Mouse (Mus musculus): ENCODE measurements around the gene Igsf21.

The Igsf21 gene

DNA sequence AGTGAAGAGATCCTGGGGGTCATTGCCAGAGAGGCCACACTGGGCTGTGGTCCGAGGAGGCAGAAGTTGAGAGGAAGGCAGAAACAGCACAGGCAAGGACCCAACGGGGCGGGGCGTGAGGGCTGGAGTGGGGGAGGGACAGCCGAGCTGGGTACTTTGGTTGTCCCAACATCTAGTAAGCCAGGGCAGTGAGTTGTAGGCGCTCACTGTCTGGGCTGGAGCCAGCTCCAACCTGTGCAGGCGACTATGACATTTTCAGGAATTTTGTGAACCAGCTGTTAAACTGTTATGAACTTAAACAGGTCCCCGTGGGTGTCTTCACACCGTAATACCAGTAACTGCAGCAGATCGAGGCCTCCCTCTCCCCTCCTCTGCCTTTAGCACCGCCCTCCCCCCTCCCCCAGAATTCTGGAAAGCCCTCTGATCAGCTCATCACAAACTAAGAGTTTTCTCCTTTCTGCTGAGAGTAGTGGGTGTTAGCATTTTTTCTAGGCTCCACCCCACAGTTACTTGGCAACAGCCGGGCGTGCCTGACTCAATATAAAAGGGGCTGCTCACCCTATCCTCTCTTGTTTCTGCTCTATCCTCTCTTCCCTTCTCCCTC lies 208.7 kb downstream of the Igsf21 start:
- peak; percentile 92 for DNase-seq

DNA sequence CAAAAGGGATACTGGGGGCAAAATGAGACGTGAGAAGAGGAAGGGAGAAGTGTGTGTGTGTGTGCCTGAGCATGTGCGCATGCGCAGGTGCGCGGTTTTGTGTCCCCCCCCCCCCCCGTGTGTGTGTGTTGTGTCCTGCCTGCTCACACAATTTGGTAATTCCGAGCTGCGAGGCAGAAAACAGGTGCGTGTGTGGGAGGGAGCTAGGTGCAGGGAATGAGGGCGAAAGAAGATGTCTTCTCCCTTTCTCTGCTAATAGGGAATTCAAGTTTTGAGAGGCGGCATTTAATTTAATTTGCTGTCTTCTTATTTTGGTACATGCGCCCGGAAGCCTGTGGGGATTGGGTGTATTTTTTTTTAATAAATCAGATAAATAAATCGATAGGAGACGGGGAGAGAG lies 211.4 kb downstream of the Igsf21 start:
- DNase-seq, result no peak

DNA sequence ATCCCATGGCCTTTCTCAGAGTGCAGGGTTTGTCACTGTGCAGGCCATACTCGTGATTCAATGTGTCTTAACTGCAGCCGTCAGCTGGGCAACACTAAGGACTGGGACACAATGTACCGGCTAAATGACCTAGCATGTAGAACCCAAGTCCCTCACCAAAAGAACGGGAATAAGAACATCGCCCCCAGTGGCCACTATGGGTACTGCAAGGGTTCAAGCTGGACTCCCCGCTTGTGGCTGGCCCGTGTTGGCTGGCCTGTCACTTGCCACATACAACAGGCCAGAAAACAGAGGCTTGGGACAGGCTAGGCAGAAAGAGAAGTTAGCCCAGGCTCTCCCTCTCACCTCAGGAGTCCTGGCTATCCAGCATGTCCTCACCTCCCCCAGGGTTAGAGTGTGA lies 213.2 kb downstream of the Igsf21 start:
- DNase-seq, result no peak

DNA sequence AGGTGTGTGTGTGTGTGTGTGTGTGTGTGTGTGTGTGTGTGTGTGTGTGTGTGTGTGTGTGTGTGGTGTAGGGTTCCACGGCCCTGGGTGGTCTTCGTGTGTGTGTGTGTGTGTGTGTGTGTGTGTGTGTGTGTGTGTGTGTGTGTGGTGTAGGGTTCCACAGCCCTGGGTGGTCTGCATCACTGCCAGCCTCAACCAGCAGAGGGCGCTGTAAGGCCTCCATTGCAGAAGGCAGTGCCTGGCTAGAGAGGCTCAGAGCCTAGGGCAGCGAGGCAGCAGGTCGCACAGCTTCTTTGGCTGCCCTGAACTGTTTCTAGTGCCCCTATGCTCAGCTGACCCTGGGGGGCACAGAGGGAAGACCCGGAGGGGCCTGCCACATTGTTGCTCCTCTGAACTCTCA lies 216.2 kb downstream of the Igsf21 start:
- DNase-seq, result no peak

- no peak for DNase-seq
These were observed 216.6 kb downstream of the Igsf21 start for GRCm38 (mm10) chr4:140030040-140030386.

GRCm38 (mm10) chr4:140029324-140030039 lies 217.1 kb downstream of the Igsf21 start:
- DNase-seq, result no peak

- no peak for DNase-seq
These were observed 222.8 kb downstream of the Igsf21 start for GRCm38 (mm10) chr4:140023833-140024232.

DNA sequence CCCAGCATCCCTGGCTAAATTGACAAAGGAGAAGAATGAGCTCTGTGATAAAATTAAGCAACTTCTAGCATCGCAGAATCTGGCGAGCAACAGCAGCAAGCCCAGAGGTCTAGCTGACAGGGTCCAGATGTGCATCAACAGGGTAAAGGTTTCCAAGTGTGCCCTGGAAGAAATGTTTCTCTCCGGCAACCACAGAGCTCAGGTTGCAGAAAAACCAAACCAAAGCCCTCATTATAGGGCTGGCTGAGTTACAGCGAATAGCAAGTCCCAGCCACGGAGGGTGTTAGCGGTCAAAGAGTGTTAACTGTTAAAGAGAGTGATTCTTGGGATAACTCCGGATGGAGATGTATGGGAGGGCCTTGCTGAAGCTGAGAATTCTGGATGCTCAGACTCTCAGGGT lies 230.7 kb downstream of the Igsf21 start:
- DNase-seq, result no peak

- no peak for DNase-seq
These were observed 235.7 kb downstream of the Igsf21 start for GRCm38 (mm10) chr4:140010728-140011470.

DNA sequence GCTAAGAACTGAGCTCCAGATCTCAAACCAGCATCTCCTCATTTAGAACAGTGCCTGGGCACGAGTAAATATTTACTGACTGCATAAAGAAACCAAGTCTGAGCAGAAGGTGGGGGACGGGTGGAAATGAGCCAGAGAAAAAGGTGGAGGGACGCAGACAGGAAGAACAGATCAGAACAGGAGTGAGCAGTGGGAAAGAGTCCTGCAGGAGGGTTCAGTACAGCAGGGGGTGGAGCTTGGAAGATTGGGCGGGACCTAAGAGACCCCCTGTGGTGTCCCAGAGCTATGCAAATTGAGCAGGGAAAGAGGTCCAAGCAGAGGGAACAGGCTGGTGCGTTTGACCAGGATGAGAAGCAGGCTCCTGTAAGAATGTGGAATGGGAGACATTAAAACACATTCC lies 241.7 kb downstream of the Igsf21 start:
- no peak for DNase-seq

DNA sequence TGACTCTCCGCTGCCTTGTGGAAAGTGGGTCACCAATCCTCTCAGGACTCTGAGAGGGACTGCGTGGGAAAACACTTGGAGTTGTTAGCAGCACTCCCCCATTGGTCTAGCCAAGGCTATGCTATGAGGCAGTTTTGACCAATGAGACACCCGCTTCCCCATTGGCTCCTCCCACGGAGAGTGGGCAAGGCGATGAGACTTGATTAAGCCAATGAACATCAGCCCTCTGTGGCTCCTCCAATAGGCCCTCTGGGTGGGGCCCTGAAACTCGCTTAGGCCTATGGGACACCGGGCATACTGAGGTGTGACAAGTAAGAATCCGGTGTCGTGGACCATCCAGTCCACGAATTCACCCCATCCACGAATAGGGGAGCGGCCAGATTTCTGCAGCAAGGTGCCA lies 242.4 kb downstream of the Igsf21 start:
- DNase-seq, result no peak

GRCm38 (mm10) chr4:140002069-140002468 lies 244.5 kb downstream of the Igsf21 start:
- DNase-seq, result no peak

- DNase-seq, result no peak
These were observed 245.7 kb downstream of the Igsf21 start for GRCm38 (mm10) chr4:140000911-140001310.

DNA sequence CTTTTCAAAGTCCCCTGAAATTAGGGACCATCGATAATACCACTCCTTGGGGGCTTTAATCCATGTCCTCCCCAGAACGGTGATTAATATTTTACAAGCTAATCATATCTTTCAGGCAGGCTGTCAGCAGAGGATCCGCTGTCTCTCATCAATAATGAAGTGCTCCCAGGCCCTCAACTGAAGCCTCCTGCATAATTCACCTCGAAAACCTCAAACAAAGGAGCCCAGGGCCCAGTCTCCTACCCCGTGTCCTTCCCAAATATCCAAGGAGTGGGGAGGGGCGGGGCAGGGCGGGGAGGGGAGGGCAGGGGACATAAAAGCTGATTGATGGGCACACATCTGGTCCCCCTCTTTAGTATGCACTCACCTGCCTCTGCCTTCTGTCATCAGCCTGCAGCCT lies 247.6 kb downstream of the Igsf21 start:
- no peak for DNase-seq

DNA sequence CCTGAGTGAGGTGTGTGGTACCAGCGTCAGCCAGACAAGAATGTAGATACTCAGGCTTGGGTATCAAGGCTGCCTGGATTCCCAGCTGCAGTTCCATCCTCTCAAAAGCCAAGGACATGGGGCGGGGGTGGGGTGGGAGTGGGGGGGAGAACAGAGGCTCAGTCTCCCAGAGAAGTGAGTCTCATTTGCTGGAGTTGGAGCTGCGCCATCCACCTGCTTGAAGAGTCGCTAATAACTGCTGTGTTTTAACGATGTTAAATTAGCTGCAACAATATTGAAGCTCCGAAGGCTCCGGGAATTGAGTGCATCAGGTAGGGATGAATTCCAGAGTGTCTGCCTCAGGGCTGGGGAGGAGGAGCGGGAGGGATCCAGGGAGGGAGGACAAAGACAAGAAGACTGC lies 250.9 kb downstream of the Igsf21 start:
- DNase-seq, result no peak

DNA sequence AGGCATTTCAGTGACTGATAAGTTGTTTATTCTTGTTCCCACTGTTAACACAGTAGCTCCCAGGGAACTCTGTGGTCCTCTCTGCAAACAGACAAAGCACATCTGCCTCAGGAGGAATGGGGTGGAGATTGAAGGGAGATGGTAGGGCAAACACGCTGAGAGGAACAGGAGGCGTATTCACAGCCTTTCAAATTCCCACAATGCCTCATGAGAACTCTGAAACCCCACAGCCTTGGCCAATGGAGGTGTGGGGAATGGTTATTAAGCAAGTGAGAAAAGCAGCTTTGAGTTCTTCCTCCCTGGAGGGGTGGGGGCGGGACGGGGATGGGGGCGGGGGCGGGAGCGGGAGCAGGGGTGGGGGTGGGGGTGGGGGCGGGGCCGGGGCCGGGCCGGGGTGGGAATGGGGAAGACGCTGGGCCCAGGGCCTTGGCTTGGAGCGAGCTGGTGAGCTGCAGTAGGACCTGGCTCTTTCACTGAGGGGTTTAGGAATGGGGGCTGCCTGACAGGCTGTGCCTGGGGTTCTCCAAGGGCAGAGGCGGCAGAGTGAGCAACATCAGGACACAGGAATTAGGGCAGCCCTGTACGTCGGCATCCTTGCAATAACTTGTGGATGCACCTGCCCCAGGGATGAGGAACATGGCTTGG lies 253.4 kb downstream of the Igsf21 start:
- DNase-seq, result no peak

DNA sequence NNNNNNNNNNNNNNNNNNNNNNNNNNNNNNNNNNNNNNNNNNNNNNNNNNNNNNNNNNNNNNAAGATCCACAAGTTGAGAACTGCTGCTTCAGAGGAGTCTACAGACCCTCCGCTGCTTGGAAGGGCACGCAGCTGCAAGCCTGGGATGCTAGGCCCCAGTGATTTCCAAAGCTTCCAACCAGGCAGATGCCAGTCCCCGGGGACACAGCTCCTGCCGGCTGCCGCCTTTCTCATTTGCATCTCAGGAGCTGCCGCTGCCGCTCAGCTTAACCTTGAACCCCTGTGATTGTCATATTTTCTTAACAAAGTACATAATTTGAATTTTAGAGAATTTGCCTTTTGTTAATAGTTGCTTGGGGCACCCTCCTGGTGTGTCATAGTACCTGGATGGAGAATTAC lies 259.7 kb downstream of the Igsf21 start:
- DNase-seq, result no peak

- no peak for DNase-seq
These were observed 267.9 kb downstream of the Igsf21 start for GRCm38 (mm10) chr4:139978716-139979115.

DNA sequence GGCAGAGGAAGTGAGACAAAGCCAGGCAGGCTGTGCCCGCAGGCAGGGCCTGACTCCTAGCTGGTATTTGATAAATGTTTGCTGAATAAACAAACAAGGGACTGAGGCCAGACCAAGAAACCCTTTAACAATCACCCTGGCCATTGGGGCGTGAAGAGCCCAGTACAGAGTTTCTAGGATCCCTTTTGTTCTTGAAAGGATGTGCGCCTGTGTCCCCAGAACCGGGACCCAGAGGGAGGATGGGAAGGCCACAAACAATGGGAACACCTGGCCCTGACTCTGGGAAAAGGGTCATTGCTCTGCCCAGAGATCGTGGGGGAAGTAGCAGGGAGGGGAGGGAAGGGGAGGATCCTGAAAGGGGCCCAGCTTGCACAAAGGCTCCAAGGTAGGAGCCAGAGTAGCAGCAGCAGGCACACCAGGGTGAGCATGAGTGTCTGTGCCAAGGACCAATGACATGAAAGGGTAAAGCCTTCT lies 269.2 kb downstream of the Igsf21 start:
- peak; percentile 70 for DNase-seq

Measured in heart, adult 11 months (tissue).